Mouse (Mus musculus): ENCODE measurements at regions not wholly inside any gene's neighbourhood (a gene's known extent, or its start where the extent isn't known, plus 50 kb on each side); places are given as distances from the start of the nearest gene placed in this dataset.

DNA sequence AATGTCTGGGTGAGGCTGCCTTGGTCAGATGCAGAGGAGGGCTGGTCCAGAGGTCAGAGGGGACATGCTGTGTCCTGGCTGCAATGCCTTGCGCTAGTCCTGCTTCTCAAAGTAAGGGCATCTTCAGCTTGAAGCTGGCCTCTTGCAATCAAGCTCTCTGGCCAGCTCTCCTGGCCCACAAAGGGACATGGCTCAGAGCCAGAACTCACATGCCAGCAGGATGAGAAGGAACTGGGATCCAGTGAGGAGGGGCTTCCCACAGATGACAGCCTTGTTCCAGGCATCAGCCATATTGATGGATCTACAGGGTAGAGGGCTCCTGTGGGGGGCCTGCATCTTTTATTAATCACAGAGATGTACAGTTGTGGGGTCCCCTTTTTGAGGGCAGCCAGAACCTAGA lies 445.1 kb upstream of the Mgmt start:
- no peak for DNase-seq (ENCODE audit: low spot score)

DNA sequence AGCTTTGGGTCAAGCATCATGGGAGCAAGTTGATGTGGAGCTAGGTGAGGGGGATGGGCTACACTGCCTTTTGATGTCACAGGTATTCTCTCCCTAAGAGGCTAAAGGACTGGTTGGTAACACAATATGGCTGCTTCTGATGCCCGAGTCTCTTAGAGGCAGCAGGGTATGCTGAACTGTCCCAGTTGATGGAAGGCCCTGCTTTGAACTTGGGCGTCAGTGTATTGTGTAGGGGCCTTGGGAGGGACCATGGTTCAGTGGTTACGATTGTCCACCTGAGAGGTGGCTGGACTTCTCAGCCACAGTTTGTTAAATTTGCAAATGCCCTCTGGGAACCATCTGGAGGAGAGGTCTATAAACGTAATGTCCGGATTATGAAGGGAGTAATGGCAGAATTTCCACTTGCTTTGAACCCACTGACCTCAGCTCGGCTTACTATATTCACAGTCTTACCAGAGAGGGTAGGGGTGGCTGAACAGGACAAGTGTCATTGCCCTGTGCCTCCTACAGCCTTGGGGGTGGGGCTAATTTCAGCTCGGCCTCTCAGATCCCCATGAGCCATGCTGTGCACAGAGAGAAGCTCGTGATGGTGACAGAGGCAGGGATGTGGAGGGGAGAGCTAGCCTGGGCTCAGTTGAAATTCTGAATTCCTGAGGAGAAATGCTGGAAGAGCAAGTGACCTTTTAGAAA lies 442.6 kb upstream of the Mgmt start:
- DNase-seq (ENCODE audit: low spot score), result no peak

DNA sequence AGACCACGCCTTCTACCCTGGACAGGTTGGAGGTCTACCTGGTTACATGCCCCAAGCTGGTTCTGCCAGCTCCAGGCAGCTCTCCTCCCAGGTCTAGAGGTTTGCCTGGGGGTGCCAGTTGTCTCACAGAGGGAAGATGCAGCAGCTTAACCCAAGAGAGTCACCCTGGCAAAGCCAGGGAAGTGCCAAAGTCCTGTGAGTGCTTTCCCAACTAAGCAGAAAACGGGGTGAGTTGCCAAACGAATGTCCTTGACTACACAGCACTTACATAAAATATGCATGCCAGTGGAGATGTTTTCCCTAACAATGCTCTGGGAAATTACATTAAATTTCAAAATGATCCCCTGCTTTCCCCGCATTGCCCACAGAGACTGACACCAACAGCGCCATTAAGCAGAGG lies 441.9 kb upstream of the Mgmt start:
- DNase-seq (ENCODE audit: low spot score), result no peak

- DNase-seq (ENCODE audit: low spot score), result no peak
These were observed 437.2 kb upstream of the Mgmt start for GRCm38 (mm10) chr7:136457171-136457570.

DNA sequence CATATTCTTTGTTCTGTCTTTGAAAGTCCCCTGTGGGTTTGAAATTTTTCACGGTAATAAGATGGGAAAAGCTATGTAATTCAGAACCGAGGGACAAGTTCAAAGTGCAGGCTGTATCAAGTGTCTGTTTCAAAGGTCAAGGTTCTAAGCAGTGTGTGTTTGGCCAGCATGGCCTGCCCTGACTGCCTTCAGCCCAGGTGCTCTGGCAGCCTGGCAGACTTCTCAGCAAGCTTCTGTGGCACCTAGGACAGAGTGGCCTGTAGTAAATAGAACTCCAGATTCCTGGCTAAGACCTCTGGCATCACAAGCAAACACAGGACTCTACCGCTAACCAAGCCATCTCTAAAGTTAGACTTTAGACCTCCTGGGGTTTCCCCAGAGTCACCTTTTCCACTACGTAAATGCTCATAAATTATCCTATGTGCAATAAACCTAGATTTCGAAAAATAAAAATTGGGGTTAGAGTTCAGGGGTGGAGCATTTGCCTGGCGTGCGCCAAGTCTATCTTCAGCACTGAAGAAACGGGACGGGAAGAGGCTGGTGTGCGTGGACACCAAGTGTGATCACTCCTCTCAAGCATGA lies 436.5 kb upstream of the Mgmt start:
- no peak for DNase-seq (ENCODE audit: low spot score)

GRCm38 (mm10) chr7:136477135-136477534 lies 417.3 kb upstream of the Mgmt start:
- DNase-seq (ENCODE audit: low spot score), result no peak

DNA sequence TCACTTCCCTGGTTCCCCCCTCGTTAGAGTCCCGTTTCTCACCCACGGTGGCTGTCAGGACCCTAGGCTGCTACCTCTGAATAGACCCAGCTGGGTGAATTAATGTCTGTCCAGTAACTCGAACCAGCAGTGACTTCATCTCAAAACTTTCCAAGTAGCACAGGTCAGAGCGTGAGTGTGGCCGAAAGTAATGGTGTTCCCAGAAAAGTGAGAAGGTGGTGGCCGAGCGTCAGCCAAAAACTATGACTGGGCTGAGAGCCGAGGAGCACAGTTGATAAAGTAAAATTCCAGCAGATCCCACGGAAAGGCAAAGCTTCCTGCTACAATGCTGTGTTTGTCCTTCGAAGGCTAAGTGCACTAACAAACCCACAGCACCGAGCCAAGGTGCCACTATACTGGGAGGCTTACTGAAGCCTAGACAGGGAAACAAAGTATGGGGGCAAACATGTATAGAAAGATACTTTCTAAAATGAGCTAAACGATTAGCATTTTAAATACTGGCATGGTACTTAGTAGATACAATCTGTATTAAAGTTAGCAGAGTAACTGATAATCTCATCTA lies 413.7 kb upstream of the Mgmt start:
- no peak for DNase-seq (ENCODE audit: low spot score)

- no peak for DNase-seq (ENCODE audit: low spot score)
These were observed 411.2 kb upstream of the Mgmt start for GRCm38 (mm10) chr7:136483237-136483636.

GRCm38 (mm10) chr7:136487556-136487955 lies 406.9 kb upstream of the Mgmt start:
- DNase-seq (ENCODE audit: low spot score), result no peak

GRCm38 (mm10) chr7:136494862-136495261 lies 399.6 kb upstream of the Mgmt start:
- no peak for DNase-seq (ENCODE audit: low spot score)

DNA sequence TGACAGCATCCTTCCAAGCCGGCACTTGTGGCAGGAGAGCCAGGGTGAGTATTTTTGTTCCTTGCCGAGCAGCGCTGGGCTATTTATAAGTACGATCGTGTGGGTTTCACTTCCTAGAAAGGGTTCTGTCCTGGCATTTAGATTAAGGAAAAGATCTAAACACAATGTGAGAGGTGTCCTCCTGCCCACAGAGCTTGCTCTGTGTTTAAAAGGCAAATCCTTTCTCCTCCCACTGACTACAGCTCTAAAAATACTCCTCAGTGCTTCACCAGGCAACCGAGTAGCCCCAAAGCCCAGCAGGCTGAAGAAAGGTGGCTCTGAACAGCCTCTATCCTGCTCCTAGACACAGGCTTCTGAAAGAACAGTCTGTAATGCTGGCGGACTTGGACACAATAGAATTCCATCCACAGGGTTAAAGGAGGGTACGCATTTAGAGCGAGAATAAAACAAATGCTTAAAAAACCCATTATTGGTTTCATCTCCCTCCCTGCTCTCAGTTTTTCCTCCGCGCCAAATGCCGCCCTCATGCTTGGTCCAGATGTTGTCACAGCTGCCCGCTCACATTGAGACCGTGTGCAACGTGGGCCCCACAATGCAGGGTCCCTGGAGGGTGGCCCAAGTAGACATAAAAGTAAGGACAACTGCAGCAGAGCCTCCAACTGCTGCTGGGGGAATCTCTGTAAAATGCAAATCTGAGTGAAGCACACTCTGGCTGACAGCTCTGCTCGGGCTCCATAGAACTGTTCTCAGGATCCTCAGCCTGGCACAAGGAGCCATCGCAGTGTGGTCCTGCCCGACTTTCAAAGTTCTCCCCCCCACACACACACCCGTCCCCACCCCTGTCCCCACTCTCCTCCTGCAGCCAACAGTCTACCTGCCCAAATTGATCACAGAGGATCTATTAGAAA lies 397.8 kb upstream of the Mgmt start:
- no peak for DNase-seq (ENCODE audit: low spot score)

- DNase-seq (ENCODE audit: low spot score), result no peak
These were observed 394.4 kb upstream of the Mgmt start for GRCm38 (mm10) chr7:136500059-136500458.

GRCm38 (mm10) chr7:136501094-136501493 lies 393.3 kb upstream of the Mgmt start:
- DNase-seq (ENCODE audit: low spot score), result no peak

DNA sequence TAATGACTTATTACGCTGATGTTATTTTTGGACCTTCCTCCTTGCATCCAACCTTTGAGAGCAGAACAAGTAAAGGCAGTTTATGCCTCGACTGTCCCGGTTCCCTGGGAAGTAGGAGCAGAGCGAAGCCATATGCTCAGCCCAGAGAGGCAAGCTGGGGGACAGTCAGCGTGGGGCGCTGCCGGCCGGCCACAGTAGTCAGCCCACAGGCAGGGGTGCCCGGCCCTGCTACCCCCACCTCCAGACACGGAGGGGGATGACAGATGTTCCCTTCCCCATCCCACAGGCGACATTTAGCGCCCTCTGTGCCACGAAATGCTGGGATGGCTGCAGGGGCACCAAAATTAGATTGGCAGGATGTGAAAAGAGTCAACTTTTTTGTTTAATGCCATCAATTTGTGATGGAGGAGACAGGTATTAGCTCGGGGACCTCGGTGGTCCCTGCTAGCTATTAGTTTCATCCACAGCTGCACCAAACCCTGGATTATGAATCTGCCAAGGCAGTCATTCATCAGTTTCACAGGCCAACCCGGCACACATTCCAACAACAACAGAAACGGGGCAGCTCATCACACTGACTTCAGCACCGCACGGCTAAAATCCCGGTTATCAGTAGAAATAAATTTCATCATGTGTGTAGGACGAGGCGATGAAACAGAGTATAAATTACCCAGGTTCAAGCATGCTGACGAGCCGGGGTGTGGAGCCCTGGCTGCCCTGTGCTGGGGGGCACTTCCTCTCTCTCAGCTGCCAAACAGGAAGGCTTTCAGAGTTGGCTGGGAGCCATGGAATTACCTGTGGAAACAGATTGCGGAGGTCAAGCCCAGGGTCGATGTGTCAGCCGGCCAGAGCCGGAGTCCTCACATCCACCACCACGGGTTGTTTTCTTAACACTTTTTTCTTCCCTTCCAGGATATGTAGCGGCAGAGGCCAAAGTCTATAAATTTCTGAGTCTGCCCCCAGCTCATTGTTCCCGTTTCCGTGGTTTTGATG lies 392.3 kb upstream of the Mgmt start:
- no peak for DNase-seq (ENCODE audit: low spot score)

GRCm38 (mm10) chr7:136511389-136511788 lies 383.0 kb upstream of the Mgmt start:
- no peak for DNase-seq (ENCODE audit: low spot score)

DNA sequence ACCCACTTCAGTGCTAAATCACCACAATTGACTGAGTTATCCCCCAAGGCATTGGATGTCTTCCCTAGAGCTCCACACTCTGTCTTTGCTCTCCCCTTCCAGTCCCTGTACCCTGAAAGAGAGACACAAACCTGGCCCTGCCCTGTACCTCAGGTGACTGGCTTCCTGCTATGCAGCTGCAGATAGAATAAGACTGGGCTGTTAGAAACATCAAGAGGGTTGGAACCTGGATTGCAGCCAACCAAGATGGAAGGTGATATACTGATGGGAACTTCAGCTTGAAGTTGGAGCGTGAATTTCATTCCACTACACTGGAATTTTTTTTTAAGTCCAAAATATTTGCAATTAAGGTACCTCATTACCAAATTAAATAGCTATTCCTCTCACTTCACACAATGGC lies 379.0 kb upstream of the Mgmt start:
- DNase-seq (ENCODE audit: low spot score), result no peak

GRCm38 (mm10) chr7:136525821-136526220 lies 368.6 kb upstream of the Mgmt start:
- DNase-seq (ENCODE audit: low spot score), result no peak

DNA sequence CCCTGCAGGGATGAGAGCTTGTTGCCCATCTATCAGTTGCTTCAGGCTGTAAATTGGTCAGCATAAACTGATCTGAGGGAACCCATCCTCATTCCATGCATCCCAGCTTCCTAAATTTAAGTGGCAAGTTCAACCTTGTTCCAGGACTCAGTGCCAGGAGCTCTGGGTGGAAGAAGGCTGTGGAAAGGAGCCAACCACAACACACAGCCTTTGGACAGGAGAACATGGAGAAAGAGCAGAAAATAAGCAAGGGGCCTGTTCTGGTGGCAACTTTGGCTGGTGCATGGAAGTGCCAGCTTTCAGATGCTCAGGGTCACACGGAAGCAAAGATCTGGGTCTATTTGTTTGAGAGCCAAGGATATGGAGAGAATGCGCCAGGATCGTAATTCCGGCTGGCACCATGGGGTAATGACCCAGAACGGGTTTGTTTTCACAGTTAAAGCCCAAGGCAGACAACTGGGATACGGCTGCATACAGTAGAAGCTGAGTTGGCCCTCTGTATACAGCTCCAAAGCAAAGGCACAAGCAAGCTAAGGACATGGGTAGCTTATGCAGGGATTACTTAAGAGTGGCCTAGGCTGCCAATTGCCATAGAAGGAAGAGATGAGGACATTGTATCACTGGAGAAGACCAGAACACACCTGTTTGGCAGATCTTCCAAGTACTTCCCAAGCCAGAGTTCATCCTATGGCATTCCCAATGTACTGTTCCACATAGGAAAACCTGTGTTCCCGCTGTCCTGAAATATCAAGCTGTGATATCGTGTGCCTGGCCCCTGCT lies 364.2 kb upstream of the Mgmt start:
- DNase-seq (ENCODE audit: low spot score), result no peak

DNA sequence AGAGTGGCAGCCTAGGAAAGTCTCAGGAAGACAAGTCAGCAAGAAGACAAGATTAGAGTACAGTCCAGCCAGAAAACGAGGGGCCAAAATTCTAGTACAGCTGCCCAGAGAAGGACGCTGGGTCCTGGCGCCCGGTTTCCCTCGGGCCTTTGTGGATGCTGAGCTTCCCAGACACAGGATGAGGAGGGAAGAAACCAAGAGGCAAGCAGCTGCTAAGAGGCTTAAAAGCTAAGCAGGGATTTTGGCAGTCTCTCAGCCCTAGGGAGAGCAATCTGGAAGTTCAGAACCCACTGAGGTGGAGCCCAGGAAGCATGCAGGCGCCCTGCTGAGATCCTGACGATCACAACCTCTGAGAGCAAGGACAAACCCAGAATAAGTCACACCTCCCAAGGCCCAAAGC lies 363.1 kb upstream of the Mgmt start:
- DNase-seq (ENCODE audit: low spot score), result no peak

- no peak for DNase-seq (ENCODE audit: low spot score)
These were observed 352.3 kb upstream of the Mgmt start for GRCm38 (mm10) chr7:136541876-136542655.
